Mouse (Mus musculus): ENCODE results near the gene Traf3ip2. TPM values are rescaled to one million over a fixed set of nuclear protein-coding genes. Genes with fewer than 3 reads are reported as not detected.

The Traf3ip2 gene
- polyA plus RNA-seq, 1 experiment from 2014 or later = 12.5 TPM

- 53% methylated on average over 11 of the region's 11 CpGs for WGBS
- no peak for ATAC-seq (replicated peaks; ENCODE audit: insufficient number of reproducible peaks, low FRiP score, low TSS enrichment, low read depth)
- H3K9me3 ChIP-seq (replicated peaks; ENCODE audit: control insufficient read depth, low read length) = no peaks in the 10 kb centered on the region
These were observed 78.8 kb downstream of the Traf3ip2 start for GRCm38 (mm10) chr10:39691351-39692064.

GRCm38 (mm10) chr10:39692152-39692551, 79.4 kb downstream of the Traf3ip2 start:
- WGBS = 66% methylated on average over 2 of the region's 2 CpGs

More at GRCm38 (mm10) chr10:39691351-39692064, 78.8 kb downstream of the Traf3ip2 start:
- Histone ChIP-seq H3K4me3 (ENCODE audit: low read depth, low read length) (no peak overlapping the region), H3K9ac (replicated peaks; ENCODE audit: low read length) (no peak overlapping the region), H3K27me3 (ENCODE audit: control insufficient read depth, insufficient read depth, low read length) (no peaks in the 10 kb centered on the region), H3K36me3 (replicated peaks; ENCODE audit: control insufficient read depth, insufficient read depth, low read depth, low read length) (no peaks in the 10 kb centered on the region), H3K4me1 (ENCODE audit: control insufficient read depth, insufficient read depth, low read length) (no peaks in the 10 kb centered on the region), H3K27ac (replicated peaks; ENCODE audit: low read depth, low read length) (no peak overlapping the region), H3K4me2 (ENCODE audit: low read depth, low read length) (no peak overlapping the region)
- DNase-seq (ENCODE audit: low spot score) = no peak

More at GRCm38 (mm10) chr10:39692152-39692551, 79.4 kb downstream of the Traf3ip2 start:
- no peaks in the 10 kb centered on the region for H3K4me1 ChIP-seq (ENCODE audit: control insufficient read depth, insufficient read depth, low read length)
- H3K9ac ChIP-seq (replicated peaks; ENCODE audit: low read length) = no peak overlapping the region
- ATAC-seq (replicated peaks; ENCODE audit: insufficient number of reproducible peaks, low FRiP score, low TSS enrichment, low read depth) = no peak
- H3K9me3 ChIP-seq (replicated peaks; ENCODE audit: control insufficient read depth, low read length) = no peaks in the 10 kb centered on the region
- H3K4me3 ChIP-seq (ENCODE audit: low read depth, low read length) = no peak overlapping the region
- H3K36me3 ChIP-seq (replicated peaks; ENCODE audit: control insufficient read depth, insufficient read depth, low read depth, low read length) = no peaks in the 10 kb centered on the region
- no peak for DNase-seq (ENCODE audit: low spot score)
- no peak overlapping the region for H3K4me2 ChIP-seq (ENCODE audit: low read depth, low read length)
- no peaks in the 10 kb centered on the region for H3K27me3 ChIP-seq (ENCODE audit: control insufficient read depth, insufficient read depth, low read length)
- H3K27ac ChIP-seq (replicated peaks; ENCODE audit: low read depth, low read length) = no peak overlapping the region

Other genes starting within 250 kb of the Traf3ip2 start
- gene Fyn, start 244.1 kb upstream of the Traf3ip2 start, polyA plus RNA-seq (2014; fragmentation: Nextera tagmentation; extraction: Ambion mirVana) = 34.9 and 38.9 TPM in 2 replicates
- gene Rev3l, start 119.2 kb downstream of the Traf3ip2 start, polyA plus RNA-seq (2014; fragmentation: Nextera tagmentation; extraction: Ambion mirVana) = 19.9 and 21.8 TPM in 2 replicates

Data from embryonic facial prominence, embryonic 11.5 days (tissue).